Comparison of ENCODE assay signal across 8 mouse cellular contexts in the genomic region with DNA sequence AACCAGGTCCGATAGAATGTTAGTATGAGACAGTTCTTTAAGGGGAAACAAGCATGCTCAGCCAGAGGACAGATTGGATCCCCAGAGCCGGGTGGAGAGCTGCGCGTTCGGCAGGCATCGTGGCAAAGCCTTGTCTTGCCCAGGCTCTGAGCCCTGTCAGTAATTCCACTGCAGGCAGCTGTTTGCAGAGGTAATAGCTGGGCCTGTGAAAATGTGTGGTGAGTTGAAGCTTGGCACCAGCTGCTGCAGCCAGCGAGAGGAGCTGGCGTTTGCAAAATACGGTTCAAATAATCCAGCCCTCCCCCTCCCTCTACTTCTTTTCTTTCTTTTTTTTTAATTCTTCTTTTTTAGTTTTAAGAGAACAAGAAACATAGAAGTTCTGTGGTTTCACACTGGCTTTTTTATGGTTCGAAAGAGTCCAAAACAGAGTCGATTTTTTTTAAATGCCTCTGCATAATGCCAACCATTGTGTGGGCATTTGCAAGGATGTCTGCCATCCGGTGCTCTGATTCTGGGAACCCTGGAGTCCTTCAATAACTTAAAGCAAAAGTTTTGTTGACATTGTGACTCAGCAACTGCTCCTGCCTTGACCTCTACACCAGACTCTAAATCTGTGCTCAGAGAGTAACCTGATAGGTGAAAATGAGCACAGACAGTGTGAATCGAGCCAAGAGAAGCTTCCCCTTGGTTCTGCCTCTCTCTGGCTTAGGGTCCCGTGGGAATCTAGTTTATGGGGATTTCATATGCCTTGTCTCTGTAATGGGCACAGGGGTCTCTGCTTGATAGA.
DNase-seq lines count a peak whose midpoint lies in the region; ATAC-seq and TF ChIP-seq lines count a peak whose summit lies in the region.
"Had no signal": no experiment of that assay in that cellular context is flagged by ENCODE, and none has a peak within 500 bp of the region (broad histone marks: within the 10 kb centered on the region; RNA-seq: fewer than 3 reads in every experiment).

No protein-coding gene starts in this region.

- TF ChIP-seq CTCF in layer of hippocampus, adult 2 months (conservative IDR thresholded peaks at IDR 0.05): no peak
- TF ChIP-seq CTCF in kidney, adult 2 months (conservative IDR thresholded peaks at IDR 0.05; ENCODE audit: insufficient read depth, insufficient read length, low read depth, low read length): no peak

- H3K9ac ChIP-seq in limb, embryonic 14.5 days (ENCODE audit: low read depth, low read length, severe bottlenecking): no peak overlapping the region

- no peaks in the 10 kb centered on the region for H3K36me3 ChIP-seq in embryonic facial prominence, embryonic 10.5 days (replicated peaks)
- H3K36me3 ChIP-seq in limb, embryonic 14.5 days (ENCODE audit: control insufficient read depth, insufficient read depth, low read length): no peaks in the 10 kb centered on the region
- no peaks in the 10 kb centered on the region for H3K36me3 ChIP-seq in kidney, adult 2 months (ENCODE audit: control insufficient read depth, insufficient read depth, low read length)

- no peaks in the 10 kb centered on the region for H3K27me3 ChIP-seq in embryonic facial prominence, embryonic 10.5 days (replicated peaks; ENCODE audit: low read depth, poor library complexity, severe bottlenecking)
- H3K27me3 ChIP-seq in limb, embryonic 14.5 days (ENCODE audit: control insufficient read depth, insufficient read depth, low read length): no peaks in the 10 kb centered on the region; the same call in 1 of the 2 replicates
- H3K27me3 ChIP-seq in kidney, adult 2 months (replicated peaks; ENCODE audit: control insufficient read depth, insufficient read depth, low read length): no peaks in the 10 kb centered on the region

- peaks cover 50% of the 10 kb centered on the region for H3K4me1 ChIP-seq in embryonic facial prominence, embryonic 10.5 days
- peaks cover 12% of the 10 kb centered on the region for H3K4me1 ChIP-seq in limb, embryonic 14.5 days (ENCODE audit: control insufficient read depth, insufficient read depth, low read length)
- no peaks in the 10 kb centered on the region for H3K4me1 ChIP-seq in kidney, adult 2 months (ENCODE audit: control insufficient read depth, insufficient read depth, low read length)

- no peak for DNase-seq in layer of hippocampus, adult 2 months (ENCODE audit: low spot score in 2 of 2)
- DNase-seq in layer of hippocampus, adult 18-20 months (ENCODE audit: low spot score in 2 of 2): no peak
- peak; percentile 44 for DNase-seq in CD4-positive helper T cell, adult 2 months (ENCODE audit: low read depth, low spot score)
- no peak for DNase-seq in embryonic facial prominence, embryonic 10.5 days (ENCODE audit: low spot score)
- DNase-seq in limb, embryonic 14.5 days (ENCODE audit: low spot score): peak; percentile 68
- DNase-seq in heart, postnatal 4 days: no peak
- no peak for DNase-seq in kidney, adult 2 months

- 66% methylated on average over 14 of the region's 14 CpGs for WGBS in embryonic facial prominence, embryonic 10.5 days
- WGBS in limb, embryonic 14.5 days: 44% methylated on average over 14 of the region's 14 CpGs
- WGBS in kidney, adult 2 months: 53% methylated on average over 14 of the region's 14 CpGs

- peak overlapping the region; percentile 73 for H3K27ac ChIP-seq in layer of hippocampus, adult 2 months
- H3K27ac ChIP-seq in embryonic facial prominence, embryonic 10.5 days (replicated peaks): peak overlapping the region; percentile 37
- H3K27ac ChIP-seq in limb, embryonic 14.5 days (replicated peaks; ENCODE audit: low read depth, low read length): peak overlapping the region; percentile 46; the same call in 1 of the 2 replicates
- no peak overlapping the region for H3K27ac ChIP-seq in kidney, adult 2 months (ENCODE audit: insufficient read depth, low read depth, low read length)

- H3K4me3 ChIP-seq in layer of hippocampus, adult 2 months: no peak overlapping the region
- no peak overlapping the region for H3K4me3 ChIP-seq in embryonic facial prominence, embryonic 10.5 days
- H3K4me3 ChIP-seq in limb, embryonic 14.5 days (replicated peaks; ENCODE audit: low read length): no peak overlapping the region
- H3K4me3 ChIP-seq in kidney, adult 2 months (ENCODE audit: insufficient read depth, low read depth, low read length): no peak overlapping the region

- H3K9me3 ChIP-seq in embryonic facial prominence, embryonic 10.5 days: no peaks in the 10 kb centered on the region
- no peaks in the 10 kb centered on the region for H3K9me3 ChIP-seq in limb, embryonic 14.5 days (ENCODE audit: control insufficient read depth, low read length)

- TF ChIP-seq POLR2A in limb, embryonic 14.5 days (IDR thresholded peaks at IDR 0.05; ENCODE audit: borderline replicate concordance, extremely low read depth, insufficient read depth, insufficient read length): no peak
- TF ChIP-seq POLR2A in kidney, adult 2 months (IDR thresholded peaks at IDR 0.05; ENCODE audit: low read depth, low read length): no peak

- peak; percentile 72; the same call in 1 of the 2 replicates for ATAC-seq in limb, embryonic 14.5 days (ENCODE audit: low FRiP score, low read depth)
- ATAC-seq: hindbrain, embryonic 16.5 days had no signal

- H3K4me2 ChIP-seq in limb, embryonic 14.5 days (replicated peaks; ENCODE audit: low read depth, low read length, severe bottlenecking): no peak overlapping the region

Comparison
In these comparisons a context has a peak if more than half of its experiments do, and no peak if none do; other contexts are left out.
1. DNase-seq: peak in CD4-positive helper T cell, adult 2 months (single experiment) and limb, embryonic 14.5 days (single experiment); none in layer of hippocampus, adult 2 months (0 of 2), layer of hippocampus, adult 18-20 months (0 of 2), embryonic facial prominence, embryonic 10.5 days (single experiment), heart, postnatal 4 days (single experiment) and kidney, adult 2 months (single experiment).